Mouse (Mus musculus) adipose tissue, adult 10 weeks (tissue): ENCODE measurements around the gene Olfr552. TPM values are rescaled to one million over a fixed set of nuclear protein-coding genes. Genes with fewer than 3 reads are reported as not detected.

Source experiments
- polyA plus RNA-seq: library from polyadenylated mRNA; stranded (reverse); fragments of 350-450 nt; fragmentation: Illumina TruSeq; extraction: RNeasy Lipid Tissue Mini Kit (QIAGEN cat#74804); gene quantifications from one replicate; pipeline ENCODE4 v1.2.3, GENCODE M21; 2014; ENCODE audit warnings: low read depth, low replicate concordance

The Olfr552 gene
- not detected for polyA plus RNA-seq

DNA sequence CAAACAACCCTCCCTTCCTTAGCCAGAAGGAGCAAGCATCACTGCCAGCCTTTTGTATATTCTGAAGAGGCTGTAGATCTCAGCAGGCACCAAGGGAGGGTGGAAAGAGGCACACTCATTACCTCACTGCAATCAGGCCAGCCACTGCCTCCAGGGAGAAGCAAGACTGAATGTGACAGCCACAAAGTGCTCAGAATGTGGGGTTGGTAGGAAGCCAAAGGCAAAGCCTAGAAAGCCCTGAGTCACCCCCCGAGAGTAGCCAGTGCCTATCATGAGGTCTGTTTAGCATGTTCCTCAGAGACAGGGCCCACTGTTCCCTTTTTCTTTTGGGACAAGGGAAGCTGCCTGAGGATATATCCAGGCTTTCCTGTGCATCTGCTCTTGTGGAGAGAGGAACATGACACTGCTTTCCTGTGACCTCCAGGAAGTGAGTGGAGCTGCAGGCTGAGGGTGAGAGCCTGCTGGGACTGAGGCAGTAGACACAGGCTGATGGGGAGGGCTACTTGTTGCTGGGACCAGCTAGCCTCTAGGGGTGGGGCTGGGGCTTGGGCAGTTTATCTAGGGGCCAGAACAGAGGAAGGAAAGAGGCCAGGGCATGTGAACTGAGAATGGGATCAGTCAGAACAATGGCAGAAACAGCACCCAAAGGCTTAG lies at the start of gene Olfr552:
Gene Olfr552, plus strand, starts transcription at position 393 of the 654 bp plus-strand sequence.

DNA sequence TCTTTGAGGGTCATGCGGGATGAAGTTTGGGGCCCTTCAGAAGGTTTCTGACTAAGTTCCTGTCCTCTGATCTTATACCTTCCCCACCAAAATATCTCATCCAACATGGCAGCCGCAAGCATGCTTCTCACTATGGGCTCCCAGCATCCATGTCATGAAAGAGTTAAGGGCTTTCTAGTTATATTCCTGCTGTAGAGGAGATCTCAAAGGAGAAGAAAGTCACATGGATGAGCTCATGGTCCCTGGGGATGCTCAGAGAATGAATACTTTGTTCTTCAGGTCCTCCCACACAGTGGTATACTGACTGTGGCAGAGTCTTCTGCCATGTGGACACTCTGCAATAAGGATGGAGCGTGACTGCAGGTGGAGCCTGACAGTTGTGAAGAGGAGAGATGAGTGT lies 48.0 kb upstream of the Olfr552 start, which contains the start of gene Olfr549:
Gene Olfr549, plus strand, starts transcription at position 301 of the 400 bp plus-strand sequence.

DNA sequence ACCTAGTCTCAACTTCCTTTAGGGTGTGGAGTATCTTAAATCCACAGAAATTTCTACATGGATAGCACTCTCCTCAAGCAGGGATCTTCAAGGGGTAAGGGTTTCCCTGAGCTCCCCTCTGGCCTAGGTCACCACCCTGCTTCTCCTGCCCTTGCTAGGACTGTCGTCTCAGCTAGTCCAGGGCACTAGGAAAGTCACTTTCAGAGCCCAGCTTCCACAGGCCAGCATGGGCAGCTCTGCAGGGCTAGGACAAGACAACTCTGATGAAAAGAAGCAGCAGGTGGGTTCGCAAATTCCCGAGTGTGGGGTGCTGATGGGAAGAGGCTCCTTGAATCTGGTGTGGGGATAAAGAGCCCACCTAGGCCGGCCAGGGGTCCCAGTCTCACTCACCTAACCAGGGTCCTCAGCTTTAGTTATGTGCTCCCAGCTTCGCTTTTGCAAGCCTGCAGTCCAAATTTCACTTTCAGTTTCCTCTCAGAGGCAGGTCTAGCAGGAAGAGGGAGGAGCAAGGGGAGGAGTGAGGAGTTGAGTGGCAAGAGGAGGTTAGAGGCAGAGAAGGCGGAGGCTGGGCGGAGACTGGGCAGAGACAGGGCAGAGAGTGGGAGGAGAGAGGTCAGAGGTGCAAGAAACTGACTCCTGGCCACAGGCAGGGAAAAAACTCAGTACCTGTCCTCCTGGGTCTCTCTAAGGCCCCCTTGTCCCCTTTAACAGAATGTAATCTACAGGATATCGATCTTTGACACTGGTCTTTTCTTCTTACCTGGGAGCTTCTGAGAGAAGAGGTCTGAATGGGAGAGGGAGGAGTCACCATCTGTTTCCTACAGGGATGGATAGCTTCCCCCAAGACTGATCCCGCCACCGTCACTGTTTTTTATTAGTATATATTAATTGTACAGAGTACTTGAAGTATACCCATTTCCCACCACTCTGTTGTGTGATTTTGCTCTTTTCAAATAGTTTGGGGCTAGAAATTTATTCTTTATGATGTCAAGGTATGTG lies 32.3 kb upstream of the Olfr552 start, which contains the start of gene Trim21:
Gene Trim21, minus strand, starts transcription at position 488 of the 999 bp plus-strand sequence.

DNA sequence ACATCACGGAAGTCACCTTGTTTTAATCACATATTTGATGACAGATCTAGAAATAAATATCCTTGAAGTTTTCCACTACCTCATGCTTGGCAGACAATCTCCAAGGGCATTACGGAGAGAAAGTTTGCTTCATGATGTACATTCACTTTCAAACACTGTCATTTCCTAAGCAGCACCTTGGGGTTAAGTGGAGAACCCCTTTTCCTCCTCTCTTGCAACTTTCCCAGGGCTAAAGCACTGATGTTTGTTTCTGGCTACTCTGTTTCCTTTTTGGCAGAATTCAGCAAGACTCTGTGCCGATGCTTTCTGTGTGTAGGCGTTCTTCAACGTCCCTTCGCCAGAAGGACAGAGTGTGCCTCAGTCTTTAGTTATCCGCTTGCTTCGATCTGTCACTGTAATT lies 26.4 kb upstream of the Olfr552 start, which contains the start of gene Olfr550:
Gene Olfr550, plus strand, starts transcription at position 301 of the 400 bp plus-strand sequence.

GRCm38 (mm10) chr7:102591786-102592185 lies 5.8 kb upstream of the Olfr552 start, which contains the start of gene Olfr551:
Olfr551 (minus strand) TSS chr7:102591886.

DNA sequence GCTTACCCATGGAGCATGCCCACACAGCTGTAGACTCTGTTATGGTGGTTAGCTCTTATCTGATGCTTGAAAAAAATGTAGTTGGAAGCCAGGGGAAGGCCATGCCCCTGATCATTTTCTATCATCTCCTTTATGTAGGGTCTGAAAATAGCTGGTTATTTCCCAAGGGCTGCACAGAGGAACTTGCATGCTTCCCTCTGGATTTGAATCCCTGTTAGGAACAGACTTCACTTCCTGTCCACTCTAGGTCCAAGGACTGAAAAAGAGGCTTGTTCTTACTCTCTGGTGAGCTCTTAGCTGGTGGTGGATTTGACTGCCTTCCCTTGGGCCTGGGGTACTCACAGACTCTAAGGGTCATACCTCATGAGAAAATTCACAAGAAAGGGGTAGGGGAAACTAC lies 20.5 kb downstream of the Olfr552 start, which contains the start of gene Olfr553:
Gene Olfr553, minus strand, starts transcription at position 101 of the 400 bp plus-strand sequence.

GRCm38 (mm10) chr7:102638132-102638531 lies 40.6 kb downstream of the Olfr552 start, which contains the start of gene Olfr554:
Olfr554 (plus strand) TSS chr7:102638432.

Other genes with a start within 250 kb of the Olfr552 start
- 20.0 TPM for gene Rrm1, start 156.1 kb upstream of the Olfr552 start, polyA plus RNA-seq
- 0.56 TPM for gene Olfr543, start 116.1 kb upstream of the Olfr552 start, polyA plus RNA-seq
- not detected for gene Olfr544, start 109.5 kb upstream of the Olfr552 start, polyA plus RNA-seq
- not detected for gene Olfr545, start 98.2 kb upstream of the Olfr552 start, polyA plus RNA-seq
- gene Olfr547, start 63.0 kb upstream of the Olfr552 start, polyA plus RNA-seq: not detected
- not detected for gene Olfr548-ps1, start 56.9 kb upstream of the Olfr552 start, polyA plus RNA-seq
- gene Olfr549, start 47.9 kb upstream of the Olfr552 start, polyA plus RNA-seq: not detected
- 11.5 TPM for gene Trim21, start 32.3 kb upstream of the Olfr552 start, polyA plus RNA-seq
- not detected for gene Olfr550, start 26.3 kb upstream of the Olfr552 start, polyA plus RNA-seq
- gene Olfr551, start 5.9 kb upstream of the Olfr552 start, polyA plus RNA-seq: not detected
- not detected for gene Olfr553, start 20.4 kb downstream of the Olfr552 start, polyA plus RNA-seq
- gene Olfr554, start 40.7 kb downstream of the Olfr552 start, polyA plus RNA-seq: not detected
- not detected for gene Olfr555, start 61.1 kb downstream of the Olfr552 start, polyA plus RNA-seq
- not detected for gene Olfr556, start 67.1 kb downstream of the Olfr552 start, polyA plus RNA-seq
- gene Trim68, start 89.6 kb downstream of the Olfr552 start, polyA plus RNA-seq: 32.3 TPM
- not detected for gene Olfr557, start 98.1 kb downstream of the Olfr552 start, polyA plus RNA-seq
- gene Olfr558, start 104.4 kb downstream of the Olfr552 start, polyA plus RNA-seq: 1.8 TPM
- not detected for gene Olfr33, start 121.3 kb downstream of the Olfr552 start, polyA plus RNA-seq
- not detected for gene Olfr559, start 129.7 kb downstream of the Olfr552 start, polyA plus RNA-seq
- gene Olfr560, start 161.6 kb downstream of the Olfr552 start, polyA plus RNA-seq: not detected
- gene Olfr78, start 161.7 kb downstream of the Olfr552 start, polyA plus RNA-seq: 1.7 TPM
- not detected for gene Olfr561, start 173.5 kb downstream of the Olfr552 start, polyA plus RNA-seq
- not detected for gene Olfr564, start 205.7 kb downstream of the Olfr552 start, polyA plus RNA-seq